Mouse (Mus musculus) heart, embryonic 15.5 days (tissue): ENCODE measurements at regions not wholly inside any gene's neighbourhood (a gene's known extent, or its start where the extent isn't known, plus 50 kb on each side); places are given as distances from the start of the nearest gene placed in this dataset.

Experiments used
- ATAC-seq: fragments of 200-750 bp; cut with Nextera tagmentation; replicated peaks from 2 replicates; pipeline ENCODE4 v1.8.0; 2017; ENCODE audit warnings: low read depth, moderate TSS enrichment; ENCODE audit not compliant: insufficient number of reproducible peaks, insufficient read depth, low FRiP score
- H3K27ac ChIP-seq: fragments of 300-500 bp; sonication (generic); 2 replicates; pipeline ENCODE4 v1.5.1; 2015; ENCODE audit warnings: mild to moderate bottlenecking, inconsistent platforms
- H3K27me3 ChIP-seq: fragments of 300-500 bp; sonication (generic); 2 replicates; pipeline ENCODE4 v1.6.1; 2015; ENCODE audit warnings: inconsistent platforms
- H3K36me3 ChIP-seq: fragments of 300-500 bp; sonication (generic); 2 replicates; pipeline ENCODE4 v1.6.1; 2015; ENCODE audit warnings: mild to moderate bottlenecking, inconsistent platforms
- H3K4me1 ChIP-seq: fragments of 300-500 bp; sonication (generic); replicated peaks from 2 replicates; pipeline ENCODE4 v1.6.1; 2015; ENCODE audit warnings: inconsistent platforms
- H3K4me2 ChIP-seq: fragments of 300-500 bp; sonication (generic); 2 replicates; pipeline ENCODE4 v1.6.1; 2015; ENCODE audit warnings: inconsistent platforms, mild to moderate bottlenecking, moderate library complexity
- H3K4me3 ChIP-seq: fragments of 300-500 bp; sonication (generic); 2 replicates; pipeline ENCODE4 v1.5.1; 2015; ENCODE audit warnings: mild to moderate bottlenecking, inconsistent platforms
- H3K9ac ChIP-seq: fragments of 300-500 bp; sonication (generic); 2 replicates; pipeline ENCODE4 v1.6.1; 2015; ENCODE audit warnings: mild to moderate bottlenecking, inconsistent platforms
- H3K9me3 ChIP-seq: fragments of 300-500 bp; sonication (generic); replicated peaks from 2 replicates; pipeline ENCODE4 v1.6.1; 2016; ENCODE audit warnings: inconsistent platforms
- WGBS: fragments of 180-500 bp; shearing (Covaris S2); methylation state at CpG from one replicate; pipeline ENCODE4 v1.1.7; 2015; ENCODE audit warnings: mixed read lengths; 5-methylcytosine and 5-hydroxymethylcytosine counted together

- H3K4me3 ChIP-seq = no peak overlapping the region
- no peaks in the 10 kb centered on the region for H3K9me3 ChIP-seq
- no peaks in the 10 kb centered on the region for H3K27me3 ChIP-seq
- no peak overlapping the region for H3K4me2 ChIP-seq
- no peaks in the 10 kb centered on the region for H3K4me1 ChIP-seq
- H3K36me3 ChIP-seq = no peaks in the 10 kb centered on the region
- no peak overlapping the region for H3K27ac ChIP-seq
- no peak overlapping the region for H3K9ac ChIP-seq
- ATAC-seq = no peak
Measured at GRCm38 (mm10) chr8:44656031-44656430, 279.2 kb upstream of the Fat1 start.

- no peak overlapping the region for H3K27ac ChIP-seq
Measured at GRCm38 (mm10) chr8:44656470-44656869, 278.8 kb upstream of the Fat1 start.

GRCm38 (mm10) chr8:44661696-44662095 is 273.6 kb upstream of the Fat1 start:
- 53% methylated on average over 2 of the region's 2 CpGs for WGBS
- Histone ChIP-seq H3K27me3 (no peaks in the 10 kb centered on the region), H3K4me2 (no peak overlapping the region), H3K9ac (no peak overlapping the region), H3K36me3 (no peaks in the 10 kb centered on the region), H3K9me3 (no peaks in the 10 kb centered on the region), H3K4me3 (no peak overlapping the region), H3K4me1 (no peaks in the 10 kb centered on the region), H3K27ac (no peak overlapping the region)
- no peak for ATAC-seq

More at GRCm38 (mm10) chr8:44656470-44656869, 278.8 kb upstream of the Fat1 start:
- Histone ChIP-seq H3K36me3 (no peaks in the 10 kb centered on the region), H3K4me1 (no peaks in the 10 kb centered on the region), H3K9me3 (no peaks in the 10 kb centered on the region), H3K27me3 (no peaks in the 10 kb centered on the region), H3K9ac (no peak overlapping the region), H3K4me2 (no peak overlapping the region), H3K4me3 (no peak overlapping the region)
- 61% methylated on average over 4 of the region's 4 CpGs for WGBS
- no peak for ATAC-seq

GRCm38 (mm10) chr8:44687126-44687525 is 248.1 kb upstream of the Fat1 start:
- no peak overlapping the region for H3K27ac ChIP-seq
- ATAC-seq = no peak

GRCm38 (mm10) chr8:44689837-44690592 is 245.2 kb upstream of the Fat1 start:
- ATAC-seq = no peak
- no peak overlapping the region for H3K9ac ChIP-seq
- H3K4me2 ChIP-seq = no peak overlapping the region
- no peaks in the 10 kb centered on the region for H3K27me3 ChIP-seq
- H3K36me3 ChIP-seq = no peaks in the 10 kb centered on the region
- 88% methylated on average over 9 of the region's 9 CpGs for WGBS
- no peaks in the 10 kb centered on the region for H3K9me3 ChIP-seq
- H3K27ac ChIP-seq = no peak overlapping the region
- H3K4me1 ChIP-seq = peaks cover 31% of the 10 kb centered on the region
- H3K4me3 ChIP-seq = no peak overlapping the region

More at GRCm38 (mm10) chr8:44687126-44687525, 248.1 kb upstream of the Fat1 start:
- no peaks in the 10 kb centered on the region for H3K27me3 ChIP-seq
- H3K4me1 ChIP-seq = peaks cover 11% of the 10 kb centered on the region
- H3K4me3 ChIP-seq = no peak overlapping the region
- H3K9me3 ChIP-seq = no peaks in the 10 kb centered on the region
- WGBS = 87% methylated on average over 9 of the region's 9 CpGs
- H3K9ac ChIP-seq = no peak overlapping the region
- H3K36me3 ChIP-seq = no peaks in the 10 kb centered on the region
- H3K4me2 ChIP-seq = no peak overlapping the region

DNA sequence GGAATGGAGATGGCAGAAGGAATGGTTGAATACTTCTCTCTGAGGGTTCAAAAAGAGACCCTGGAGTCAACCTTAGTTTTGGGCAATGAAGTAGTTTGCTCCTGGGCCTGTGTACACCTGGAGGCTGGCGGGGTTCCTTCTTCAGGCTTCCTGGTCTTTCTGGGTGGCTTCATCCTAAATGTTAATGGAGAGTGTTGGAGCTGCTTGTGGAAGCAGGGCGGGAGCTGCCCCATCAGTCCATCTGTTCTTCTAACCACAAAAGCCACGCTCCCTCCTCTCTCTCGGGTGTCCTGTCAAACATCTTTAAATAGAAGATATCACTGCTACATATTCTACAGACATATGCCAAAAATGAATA is 244.7 kb upstream of the Fat1 start:
- 72% methylated on average over 4 of the region's 4 CpGs for WGBS
- ATAC-seq = no peak

GRCm38 (mm10) chr8:44691140-44691539 is 244.1 kb upstream of the Fat1 start:
- Histone ChIP-seq H3K4me2 (no peak overlapping the region), H3K27me3 (no peaks in the 10 kb centered on the region), H3K4me3 (no peak overlapping the region), H3K36me3 (no peaks in the 10 kb centered on the region), H3K9ac (no peak overlapping the region), H3K27ac (no peak overlapping the region), H3K4me1 (peaks cover 36% of the 10 kb centered on the region), H3K9me3 (no peaks in the 10 kb centered on the region)
- whole genome bisulfite sequencing = 47% methylated on average over 7 of the region's 7 CpGs
- ATAC-seq = no peak

More for the DNA sequence above, 244.7 kb upstream of the Fat1 start:
- H3K27ac ChIP-seq = no peak overlapping the region
- H3K36me3 ChIP-seq = no peaks in the 10 kb centered on the region
- H3K4me1 ChIP-seq = peaks cover 31% of the 10 kb centered on the region
- H3K27me3 ChIP-seq = no peaks in the 10 kb centered on the region
- H3K4me3 ChIP-seq = no peak overlapping the region
- H3K4me2 ChIP-seq = no peak overlapping the region
- H3K9ac ChIP-seq = no peak overlapping the region
- no peaks in the 10 kb centered on the region for H3K9me3 ChIP-seq

DNA sequence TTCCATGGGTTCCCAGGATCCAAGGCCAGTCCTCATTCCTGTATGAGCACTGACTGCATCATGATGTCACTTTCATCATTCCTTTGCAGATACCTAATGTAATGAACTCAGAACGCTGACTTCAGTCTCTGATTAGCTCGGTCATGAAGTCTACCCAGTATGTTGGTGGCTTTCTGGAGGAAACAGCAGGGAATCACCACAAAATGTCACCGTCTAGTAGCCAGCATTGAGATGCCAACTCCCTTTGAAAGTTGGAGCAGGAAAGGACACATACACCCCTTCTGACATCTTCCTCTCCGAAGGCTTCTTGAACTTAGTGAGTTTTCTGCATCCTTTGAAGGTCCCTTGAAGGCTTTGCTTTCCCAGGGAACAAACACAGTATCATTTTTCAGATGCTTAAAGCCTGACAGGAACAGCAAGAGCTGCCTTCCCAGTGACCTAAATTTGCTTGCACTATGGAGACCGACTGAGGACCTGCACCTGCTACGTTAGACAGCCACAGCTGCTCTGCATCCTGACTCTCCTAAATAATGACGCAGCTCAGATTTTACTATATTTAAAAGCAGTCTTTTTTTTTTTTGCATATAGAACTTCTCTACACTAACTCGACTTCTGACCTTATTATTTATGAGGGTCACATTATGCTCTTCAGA is 243.1 kb upstream of the Fat1 start:
- H3K27ac ChIP-seq = no peak overlapping the region; the same call in 1 of the 2 replicates
- H3K9ac ChIP-seq = no peak overlapping the region
- peaks cover 41% of the 10 kb centered on the region for H3K4me1 ChIP-seq

GRCm38 (mm10) chr8:44694861-44695260 is 240.4 kb upstream of the Fat1 start:
- Histone ChIP-seq H3K4me1 (peaks cover 46% of the 10 kb centered on the region), H3K4me2 (peak overlapping the region; percentile 51), H3K9ac (no peak overlapping the region), H3K36me3 (no peaks in the 10 kb centered on the region), H3K27ac (peak overlapping the region; percentile 86), H3K4me3 (peak overlapping the region; percentile 24), H3K27me3 (no peaks in the 10 kb centered on the region), H3K9me3 (no peaks in the 10 kb centered on the region)
- WGBS = 19% methylated on average over 9 of the region's 9 CpGs
- peak; percentile 72 for ATAC-seq

More for the DNA sequence above, 243.1 kb upstream of the Fat1 start:
- Histone ChIP-seq H3K4me3 (no peak overlapping the region), H3K27me3 (no peaks in the 10 kb centered on the region), H3K9me3 (no peaks in the 10 kb centered on the region), H3K36me3 (no peaks in the 10 kb centered on the region), H3K4me2 (no peak overlapping the region)
- 71% methylated on average over 8 of the region's 8 CpGs for WGBS
- no peak for ATAC-seq

DNA sequence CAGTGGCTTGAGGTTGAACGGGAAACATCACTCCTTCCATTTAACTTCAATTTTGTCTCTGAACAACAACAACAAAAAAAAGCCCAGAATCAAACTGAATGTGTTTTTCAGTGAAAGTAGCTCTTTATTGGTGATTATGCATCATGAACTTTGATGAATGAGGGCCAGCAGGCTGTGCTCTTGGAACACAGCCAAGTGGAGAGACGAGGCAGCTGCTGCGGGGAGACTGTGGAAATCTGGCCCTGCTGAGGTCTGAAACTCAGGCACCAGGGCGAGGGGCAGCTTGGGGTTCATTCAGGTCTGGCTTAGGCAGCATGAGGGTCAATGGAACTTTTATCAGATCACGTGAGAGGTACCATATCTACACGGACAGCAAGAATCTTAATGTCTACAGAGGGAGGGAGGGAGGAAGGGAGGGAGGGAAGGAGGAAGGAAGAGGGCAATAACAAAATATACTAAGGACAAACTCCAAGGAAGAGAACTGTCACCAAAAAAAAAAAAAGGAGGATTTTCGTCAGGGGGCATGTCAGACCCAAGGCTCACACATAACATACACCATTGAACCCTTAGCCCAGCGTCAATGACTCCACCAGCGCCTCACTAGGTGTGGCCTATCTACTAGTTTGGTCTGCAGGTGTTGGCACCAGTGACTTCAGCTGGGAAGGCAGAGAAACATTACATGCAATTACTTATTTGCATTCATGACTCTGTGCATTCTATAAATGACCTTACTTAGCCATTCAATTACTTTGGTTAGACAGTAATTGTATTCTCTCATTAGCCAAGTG is 239.0 kb upstream of the Fat1 start:
- Histone ChIP-seq H3K4me1 (peaks cover 39% of the 10 kb centered on the region), H3K4me2 (no peak overlapping the region), H3K4me3 (no peak overlapping the region), H3K36me3 (no peaks in the 10 kb centered on the region), H3K9ac (no peak overlapping the region), H3K27ac (peak overlapping the region; percentile 73), H3K27me3 (no peaks in the 10 kb centered on the region), H3K9me3 (no peaks in the 10 kb centered on the region)
- ATAC-seq = no peak
- whole genome bisulfite sequencing = 37% methylated on average over 9 of the region's 9 CpGs

GRCm38 (mm10) chr8:44699384-44700105 is 235.7 kb upstream of the Fat1 start:
- no peak for ATAC-seq
- Histone ChIP-seq H3K9ac (no peak overlapping the region), H3K9me3 (no peaks in the 10 kb centered on the region), H3K36me3 (no peaks in the 10 kb centered on the region), H3K4me3 (no peak overlapping the region), H3K27ac (no peak overlapping the region), H3K4me2 (no peak overlapping the region), H3K27me3 (no peaks in the 10 kb centered on the region), H3K4me1 (peaks cover 19% of the 10 kb centered on the region)
- WGBS = 52% methylated on average over 18 of the region's 18 CpGs
